Comparison of ENCODE assay signal across 13 mouse cellular contexts in the genomic region with DNA sequence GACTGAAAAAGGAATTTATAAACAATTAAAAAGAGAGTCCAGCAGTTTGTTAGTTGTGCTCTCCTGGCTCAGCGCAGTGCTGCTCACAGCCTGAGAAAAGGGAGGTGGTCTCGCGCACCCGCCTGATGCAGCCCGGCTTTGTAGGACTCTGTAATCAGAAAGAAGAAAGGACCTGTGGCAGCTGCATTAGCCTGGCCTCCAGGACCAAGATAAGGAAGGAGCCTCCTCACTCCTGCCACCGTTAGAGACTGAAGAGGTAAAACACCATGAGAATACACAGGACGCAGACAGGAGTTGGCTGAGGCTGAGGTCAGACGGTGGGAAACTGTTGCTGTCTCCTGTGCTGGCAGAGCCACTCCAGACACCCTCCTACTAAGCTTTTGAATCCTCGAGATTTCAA. TPM values are rescaled to one million over a fixed set of nuclear protein-coding genes. Genes with fewer than 3 reads are reported as not detected.
A peak's percentile ranks its signal among the peaks of the same experiment; 100 is the strongest.
DNase-seq lines count a peak whose midpoint lies in the region; ATAC-seq and TF ChIP-seq lines count a peak whose summit lies in the region.
"Had no signal": no experiment of that assay in that cellular context is flagged by ENCODE, and none has a peak within 500 bp of the region (broad histone marks: within the 10 kb centered on the region; RNA-seq: fewer than 3 reads in every experiment).

A gene (minus strand): TSS at position 114 of the 400 bp plus-strand sequence.

- H3K9me3 ChIP-seq in heart, embryonic 10.5 days, result no peaks in the 10 kb centered on the region
- H3K9me3 ChIP-seq in liver, postnatal 0 days (ENCODE audit: low read length), result no peaks in the 10 kb centered on the region
- H3K9me3 ChIP-seq in liver, embryonic 11.5 days (ENCODE audit: control insufficient read depth, low read length), result no peaks in the 10 kb centered on the region
- H3K9me3 ChIP-seq: limb, embryonic 15.5 days; midbrain, embryonic 12.5 days had no signal

- no peak within 1 kb of the TSS for H3K4me2 ChIP-seq in liver, postnatal 0 days (ENCODE audit: low read depth, low read length)
- H3K4me2 ChIP-seq in liver, embryonic 11.5 days, result no peak within 1 kb of the TSS
- H3K4me2 ChIP-seq: limb, embryonic 15.5 days; midbrain, embryonic 12.5 days had no signal

- no peak for TF ChIP-seq CTCF in liver, postnatal 0 days (IDR thresholded peaks at IDR 0.05; ENCODE audit: low read depth)
- TF ChIP-seq CTCF in bone marrow macrophage, adult 2 months (IDR thresholded peaks at IDR 0.05; ENCODE audit: low read depth, low read length), result no peak

- peaks cover 38% of the 10 kb centered on the region for H3K36me3 ChIP-seq in heart, embryonic 10.5 days
- H3K36me3 ChIP-seq in liver, postnatal 0 days (replicated peaks; ENCODE audit: insufficient read depth, low read length), result peaks cover 49% of the 10 kb centered on the region
- peaks cover 16% of the 10 kb centered on the region for H3K36me3 ChIP-seq in liver, embryonic 11.5 days (ENCODE audit: control insufficient read depth, insufficient read depth, low read length)

- no peak for TF ChIP-seq POLR2A in bone marrow macrophage, adult 2 months (IDR thresholded peaks at IDR 0.05; ENCODE audit: borderline replicate concordance, low read depth, low read length)

- intact Hi-C loops in heart, postnatal 25 days (cut with DNase I), result no loop called here

- DNase-seq in heart, embryonic 10.5 days (ENCODE audit: low spot score), result peak; percentile 79
- no peak for DNase-seq in heart, postnatal 25 days (ENCODE audit: low spot score)
- DNase-seq in liver, result peak; percentile 12
- DNase-seq in liver, postnatal 0 days, result no peak
- DNase-seq in liver, embryonic 11.5 days (ENCODE audit: low spot score), result no peak
- DNase-seq in thymus, postnatal 10 days (ENCODE audit: low spot score in 2 of 2), result no peak
- no peak for DNase-seq in cerebellum, adult 9-11 months
- DNase-seq: B cell, adult 2 months; kidney, adult 2 months; retina, postnatal 1 day had no signal

- no peak within 1 kb of the TSS for H3K9ac ChIP-seq in liver, postnatal 0 days (replicated peaks)
- H3K9ac ChIP-seq in liver, embryonic 11.5 days (ENCODE audit: low read depth, low read length), result no peak within 1 kb of the TSS
- H3K9ac ChIP-seq: limb, embryonic 15.5 days; midbrain, embryonic 12.5 days had no signal

- H3K4me3 ChIP-seq in heart, embryonic 10.5 days, result peak within 1 kb of the TSS; percentile 53
- H3K4me3 ChIP-seq in liver, postnatal 0 days (ENCODE audit: low read depth, low read length), result no peak within 1 kb of the TSS
- H3K4me3 ChIP-seq in bone marrow macrophage, adult 2 months (ENCODE audit: insufficient read depth, low read length), result no peak within 1 kb of the TSS
- H3K4me3 ChIP-seq in liver, embryonic 11.5 days (ENCODE audit: low read depth, low read length), result no peak within 1 kb of the TSS
- H3K4me3 ChIP-seq: limb, embryonic 15.5 days; midbrain, embryonic 12.5 days had no signal

- H3K4me1 ChIP-seq in heart, embryonic 10.5 days, result peaks cover 30% of the 10 kb centered on the region
- H3K4me1 ChIP-seq in liver, postnatal 0 days (ENCODE audit: insufficient read depth), result no peaks in the 10 kb centered on the region
- peaks cover 9% of the 10 kb centered on the region; the same call in 1 of the 2 replicates for H3K4me1 ChIP-seq in bone marrow macrophage, adult 2 months (ENCODE audit: control insufficient read depth, insufficient read depth, low read length)
- peaks cover 8% of the 10 kb centered on the region for H3K4me1 ChIP-seq in liver, embryonic 11.5 days (replicated peaks; ENCODE audit: control insufficient read depth, insufficient read depth, low read length)
- H3K4me1 ChIP-seq: limb, embryonic 15.5 days; midbrain, embryonic 12.5 days had no signal

- no peak for ATAC-seq in liver, postnatal 0 days
- peak; percentile 62 for ATAC-seq in liver, embryonic 11.5 days (replicated peaks; ENCODE audit: low FRiP score)

- TF ChIP-seq EP300 in liver, postnatal 0 days (IDR thresholded peaks at IDR 0.05; ENCODE audit: low read depth), result no peak

- H3K27me3 ChIP-seq in heart, embryonic 10.5 days (ENCODE audit: insufficient read depth, poor library complexity, severe bottlenecking), result no peaks in the 10 kb centered on the region
- no peaks in the 10 kb centered on the region for H3K27me3 ChIP-seq in liver, postnatal 0 days (ENCODE audit: insufficient read depth, low read length)
- no peaks in the 10 kb centered on the region for H3K27me3 ChIP-seq in liver, embryonic 11.5 days (replicated peaks; ENCODE audit: control insufficient read depth, insufficient read depth, low read length)
- H3K27me3 ChIP-seq: limb, embryonic 15.5 days; midbrain, embryonic 12.5 days had no signal

- WGBS in heart, embryonic 10.5 days, result 33% methylated on average over 9 of the region's 9 CpGs
- 80% methylated on average over 9 of the region's 9 CpGs for WGBS in liver, postnatal 0 days (ENCODE audit: insufficient replicate concordance)
- WGBS in liver, embryonic 11.5 days, result 58% methylated on average over 9 of the region's 9 CpGs

- peak within 1 kb of the TSS; percentile 84 for H3K27ac ChIP-seq in heart, embryonic 10.5 days
- H3K27ac ChIP-seq in liver, postnatal 0 days (ENCODE audit: low read depth), result no peak within 1 kb of the TSS
- H3K27ac ChIP-seq in bone marrow macrophage, adult 2 months (ENCODE audit: insufficient read depth, low read depth, low read length), result no peak within 1 kb of the TSS
- no peak within 1 kb of the TSS for H3K27ac ChIP-seq in liver, embryonic 11.5 days (ENCODE audit: low read depth, low read length)
- H3K27ac ChIP-seq: limb, embryonic 15.5 days; midbrain, embryonic 12.5 days had no signal

RNA-seq across cellular contexts. Expression of the gene that starts here (rescaled TPM):
- 8.5 and 12.8 TPM in 2 replicates for polyA plus RNA-seq in heart, embryonic 10.5 days (2016; fragmentation: Nextera tagmentation; extraction: Ambion mirVana)
- 1 to 10 TPM; 2.4 to 3.3 TPM for total RNA-seq in heart, postnatal 25 days (2021)
- polyA plus RNA-seq in liver, postnatal 0 days (2015; fragmentation: Nextera tagmentation; extraction: Ambion mirVana), result 0.22 and 0.36 TPM in 2 replicates
- 11.8 and 13.1 TPM in 2 replicates for polyA plus RNA-seq in bone marrow macrophage, adult 2 months (2012; ENCODE audit: insufficient read depth, insufficient read length, missing spikeins)
- polyA plus RNA-seq in liver, embryonic 11.5 days (2014; fragmentation: Nextera tagmentation; extraction: Ambion mirVana), result 0.99 and 1.2 TPM in 2 replicates

Comparison
In these comparisons a context has a peak if more than half of its experiments do, and no peak if none do; other contexts are left out.
1. DNase-seq: peak in heart, embryonic 10.5 days (single experiment) and liver (single experiment); none in heart, postnatal 25 days (single experiment), liver, postnatal 0 days (single experiment), liver, embryonic 11.5 days (single experiment), thymus, postnatal 10 days (0 of 2) and cerebellum, adult 9-11 months (single experiment).